Mouse (Mus musculus) kidney, postnatal 36 days (tissue): Measurements from ENCODE around the gene Ptprg.
A peak's percentile ranks its signal among the peaks of the same experiment; 100 is the strongest.

Source experiments
- DNase-seq, 2 experiments: peaks; one replicate each; pipeline ENCODE4 v3.0.0; 2021 to 2022; ENCODE audit warnings: mixed read lengths in 2 of 2

Gene Ptprg

DNA sequence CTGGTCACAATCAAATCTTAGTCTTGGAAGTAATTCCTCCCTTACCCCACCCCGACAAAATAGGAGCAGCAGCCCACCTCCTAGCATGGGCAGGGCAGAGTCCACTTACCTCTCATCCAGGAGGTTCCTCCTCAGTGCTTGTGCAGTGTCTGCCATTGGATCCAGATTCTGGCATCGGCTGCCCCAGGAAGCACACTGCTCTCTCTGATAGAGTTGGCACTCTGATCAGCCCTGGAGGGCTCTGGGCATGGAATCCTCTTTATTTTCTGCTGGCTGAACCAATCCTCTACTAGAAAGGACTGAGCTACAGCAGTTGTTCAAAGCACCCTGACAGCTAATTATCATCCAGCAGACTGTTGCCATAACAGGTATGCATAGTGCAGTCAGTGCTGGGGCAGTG, 272.2 kb downstream of the Ptprg start:
- DNase-seq = no peak

DNA sequence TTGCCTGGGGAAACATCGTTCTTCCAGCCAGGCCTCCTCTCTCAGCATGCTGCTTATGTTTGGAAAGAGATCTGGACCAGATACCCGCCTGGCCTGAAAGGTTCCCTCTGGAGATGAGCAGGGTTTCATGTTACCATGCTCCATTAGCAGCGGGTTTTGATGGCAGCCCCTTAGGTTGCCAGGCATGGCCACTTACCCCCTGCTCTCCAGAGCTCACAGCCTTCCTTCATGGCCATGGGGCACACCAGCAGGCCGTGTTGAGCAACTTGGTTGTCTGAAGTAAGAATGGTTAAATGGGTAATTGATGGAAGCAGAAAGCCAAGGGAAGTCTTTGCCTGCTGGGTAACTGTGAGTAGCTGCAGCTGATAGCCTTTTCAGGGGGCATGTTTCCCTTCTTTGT, 274.8 kb downstream of the Ptprg start:
- no peak for DNase-seq

DNA sequence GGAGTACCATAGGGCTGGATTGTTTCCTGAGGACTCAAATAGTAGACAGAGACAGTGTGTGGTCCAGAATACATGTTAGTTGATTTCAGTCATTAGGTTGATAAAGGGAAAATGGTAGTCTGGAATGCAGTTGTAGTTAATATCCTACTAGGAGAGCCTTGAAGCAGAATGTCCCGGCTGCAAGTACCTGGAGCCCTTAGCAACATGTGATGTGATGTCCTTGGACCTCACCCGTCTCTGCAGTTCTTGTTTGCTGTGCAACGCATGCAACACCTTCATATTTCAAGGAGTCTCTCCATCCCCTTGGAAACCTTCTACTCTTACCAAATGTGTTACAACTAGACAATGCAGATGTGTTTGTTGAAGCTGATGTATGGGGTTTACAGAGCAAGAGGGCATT, 280.3 kb downstream of the Ptprg start:
- peak; percentile 34 to 44 for DNase-seq

DNA sequence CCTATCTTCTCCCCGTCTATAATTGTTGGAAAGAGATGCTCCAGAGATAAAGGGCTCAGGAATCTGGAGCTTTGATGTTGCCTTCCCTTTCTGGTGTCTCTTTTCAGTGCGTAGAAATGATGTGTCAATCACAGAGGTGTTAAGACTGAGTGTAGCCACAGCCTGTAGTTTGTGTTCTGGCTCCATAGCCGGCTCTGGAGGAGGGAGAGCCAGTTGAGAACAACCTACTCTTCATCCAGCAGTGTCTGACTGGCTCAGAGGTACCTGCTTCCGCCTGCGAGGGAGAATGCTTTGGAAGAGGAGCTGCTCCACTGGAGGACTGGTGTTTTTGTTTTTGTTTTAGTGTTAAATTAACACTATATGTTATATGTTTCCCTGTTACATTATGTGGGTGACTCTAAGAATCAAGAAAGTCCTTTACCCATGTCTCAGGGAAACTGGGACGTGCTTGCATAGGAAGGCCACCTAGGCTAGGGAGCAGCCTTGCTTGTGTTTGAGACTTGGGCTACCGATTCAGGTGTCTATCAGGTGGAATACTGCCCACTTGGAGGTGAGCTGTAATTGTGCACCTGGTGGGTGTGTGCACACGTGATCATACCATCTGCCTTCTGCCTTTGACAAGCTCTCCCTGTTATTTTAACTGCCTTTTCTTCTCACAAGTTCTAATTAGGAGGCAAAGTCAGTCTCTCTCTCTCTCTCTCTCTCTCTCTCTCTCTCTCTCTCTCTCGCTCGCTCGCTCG, 282.5 kb downstream of the Ptprg start:
- no peak for DNase-seq

DNA sequence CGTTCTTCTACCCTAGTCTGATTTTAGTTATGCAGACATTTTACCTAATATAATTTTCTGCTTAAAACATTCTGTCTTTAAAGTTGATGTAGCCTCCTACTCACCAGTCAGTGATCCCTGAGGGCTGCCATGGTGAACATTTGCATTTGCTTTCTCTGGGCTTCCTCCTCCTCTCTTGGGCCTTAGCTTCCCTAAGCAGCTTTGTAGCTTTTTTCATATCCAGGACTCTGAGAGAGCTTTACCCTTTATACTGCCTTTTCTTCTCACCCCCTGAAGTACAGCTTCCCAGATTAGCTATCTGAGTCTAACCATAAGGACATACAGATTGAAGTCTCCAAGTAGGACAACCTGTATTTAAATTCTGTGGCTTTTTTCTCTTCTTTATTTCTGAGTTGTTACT, 284.4 kb downstream of the Ptprg start:
- DNase-seq = no peak

DNA sequence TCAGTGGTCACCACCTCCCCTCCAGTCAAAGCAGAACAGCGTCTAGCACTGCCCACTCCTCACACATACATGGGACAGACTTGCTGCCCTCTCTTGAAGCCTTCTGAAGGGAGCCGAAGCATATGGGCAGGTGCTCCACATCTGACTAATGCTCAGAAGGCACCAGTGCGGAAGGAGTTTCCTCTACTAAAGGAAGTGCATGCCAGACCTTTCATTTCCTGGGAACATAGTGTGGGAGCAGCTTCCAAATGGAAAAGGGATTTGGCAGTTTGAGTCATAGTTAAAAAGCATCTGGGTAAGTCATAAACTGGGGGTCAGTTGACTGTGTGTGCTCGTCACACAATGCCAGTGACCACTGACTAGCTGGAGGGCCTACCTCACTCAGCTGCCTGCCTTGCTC, 288.3 kb downstream of the Ptprg start:
- DNase-seq = peak in 1 of 2 experiments; percentile 23

DNA sequence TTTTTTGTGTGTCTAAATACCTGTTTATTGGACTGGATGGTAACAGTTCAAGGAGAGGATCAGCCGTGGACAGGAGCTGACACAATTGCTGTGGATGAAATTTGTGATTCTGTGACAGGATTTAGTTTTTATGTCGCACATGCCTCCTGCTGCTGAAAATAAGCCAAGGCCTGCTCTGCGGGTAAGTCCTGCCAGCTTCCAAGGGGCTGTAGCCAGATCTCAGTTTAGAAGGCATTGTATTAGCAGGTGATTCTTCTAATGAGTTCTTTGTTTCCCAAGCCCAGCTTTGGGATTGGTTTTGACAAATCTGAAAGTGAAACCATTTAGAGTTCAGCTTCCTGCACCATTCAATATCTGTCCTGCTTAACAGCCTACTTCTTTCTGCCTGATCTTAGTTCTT, 299.6 kb downstream of the Ptprg start:
- DNase-seq = peak; percentile 14 to 15

DNA sequence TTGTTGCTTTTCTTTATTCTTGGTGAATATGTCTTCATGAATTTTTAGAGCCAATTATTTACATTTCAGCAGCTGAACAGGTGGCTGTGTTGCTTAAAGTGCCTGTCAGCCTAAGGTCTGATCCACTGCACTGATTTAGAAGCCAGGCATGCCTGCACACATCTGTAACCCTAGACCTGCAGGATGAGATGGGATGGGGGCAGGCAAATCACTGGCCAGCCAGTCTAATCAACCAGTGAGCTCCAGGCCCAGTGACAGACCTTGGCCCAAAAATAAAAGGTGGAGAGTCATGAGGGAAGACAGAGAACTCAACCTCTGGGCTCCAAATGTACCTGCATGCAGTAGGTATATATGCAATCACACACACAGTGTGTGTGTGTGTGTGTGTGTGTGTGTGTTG, 302.2 kb downstream of the Ptprg start:
- DNase-seq = no peak

DNA sequence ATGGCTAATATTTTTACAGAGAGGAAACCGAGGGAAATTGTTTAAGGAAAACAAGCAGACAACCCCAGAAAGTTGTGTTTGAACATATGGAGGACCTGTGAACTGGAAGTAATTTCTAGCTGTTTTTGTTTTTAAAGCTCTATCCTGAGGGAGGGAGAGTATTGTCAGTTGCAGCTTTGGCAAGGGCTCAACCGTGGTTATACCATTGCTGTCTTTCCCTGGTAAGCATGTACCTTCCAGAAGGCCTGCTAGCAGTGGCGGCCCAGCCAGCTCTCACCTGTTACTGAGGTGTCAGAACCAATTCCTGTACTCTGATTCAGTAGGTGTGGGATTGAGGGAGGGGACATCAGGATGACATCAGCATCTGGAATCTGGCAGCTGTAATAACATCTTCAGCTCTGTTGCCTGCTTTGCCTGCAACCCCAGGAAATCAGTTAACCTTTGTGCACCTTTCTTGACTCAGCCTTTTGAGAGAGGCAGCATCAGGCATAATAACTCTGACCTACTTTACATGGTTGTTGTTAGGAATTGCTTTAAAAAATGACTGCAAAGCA, 304.7 kb downstream of the Ptprg start:
- DNase-seq = no peak

DNA sequence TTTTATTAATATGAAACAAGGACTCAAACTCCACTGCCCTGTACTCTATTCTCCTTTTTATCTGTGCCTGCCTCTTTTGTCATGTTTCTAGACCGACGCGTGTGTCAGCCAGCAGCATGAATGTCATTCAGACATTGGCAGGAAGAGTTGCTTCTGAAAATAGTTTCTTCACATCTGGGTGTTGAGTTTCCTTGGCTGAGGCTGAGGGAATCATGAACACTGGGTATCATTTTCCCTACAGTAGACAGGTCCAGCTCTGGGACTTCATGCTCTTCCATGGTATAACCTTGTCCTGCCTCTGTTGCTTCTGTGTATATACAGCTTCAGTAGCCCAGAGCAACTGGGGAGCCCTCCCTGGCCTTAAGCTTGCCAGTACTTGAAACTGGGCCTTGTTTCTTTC, 310.0 kb downstream of the Ptprg start:
- no peak for DNase-seq

DNA sequence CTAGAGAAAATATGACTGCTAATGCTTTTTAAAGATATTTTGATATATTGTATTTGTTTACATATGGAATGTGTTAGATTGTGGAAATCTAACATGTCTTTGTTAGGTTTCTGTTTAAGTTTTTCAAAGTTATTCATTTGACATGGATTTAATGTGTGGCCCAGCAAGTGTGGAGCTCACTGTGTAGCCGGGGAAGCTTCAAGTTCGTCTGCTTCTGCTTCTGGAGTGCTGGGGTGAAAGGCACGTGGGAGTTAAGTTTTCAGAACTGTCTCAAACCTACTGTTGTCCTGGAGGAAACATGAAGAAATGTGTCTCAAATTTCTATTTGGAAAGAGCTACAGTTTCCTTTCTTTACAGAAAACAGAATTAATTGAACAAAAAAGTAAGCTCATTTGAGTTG, 311.5 kb downstream of the Ptprg start:
- no peak for DNase-seq

DNA sequence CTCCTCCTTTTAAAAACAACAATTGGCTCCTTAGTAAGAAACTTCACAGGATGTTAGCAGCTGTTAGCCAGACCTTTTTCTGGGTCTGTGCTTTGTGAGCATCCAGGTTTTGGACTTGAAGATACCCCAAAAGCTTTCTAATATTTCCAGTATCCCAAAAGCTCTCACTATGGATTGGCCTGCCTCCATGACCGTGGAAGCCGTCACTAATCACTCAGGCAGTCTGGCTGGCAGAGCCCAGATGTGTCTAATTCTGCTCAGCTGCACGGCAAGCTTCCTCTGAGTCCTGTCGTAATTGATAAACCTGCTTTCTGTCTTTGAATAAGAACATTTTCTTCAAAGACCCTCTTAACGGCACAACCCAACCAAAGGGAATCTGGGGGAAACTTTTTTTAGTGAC, 312.0 kb downstream of the Ptprg start:
- no peak for DNase-seq

DNA sequence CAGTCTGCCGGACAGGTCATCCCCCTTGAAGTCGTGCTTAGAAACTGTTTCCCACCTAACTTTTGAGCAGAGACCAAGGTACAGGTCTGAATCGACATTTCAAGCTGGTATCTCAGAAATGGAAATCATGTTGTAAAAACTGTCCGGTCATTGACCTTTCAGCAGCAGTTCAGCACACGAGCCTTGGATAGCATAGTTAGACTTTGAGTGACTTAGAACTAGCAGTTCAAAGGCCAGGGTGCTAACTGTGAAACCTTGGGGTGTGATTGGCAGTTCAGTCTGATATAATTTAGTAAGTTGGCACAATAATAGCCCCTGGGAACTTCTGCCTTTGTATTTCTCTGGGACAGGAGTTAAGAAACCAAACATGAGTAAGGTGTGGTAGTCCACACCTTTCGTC, 312.5 kb downstream of the Ptprg start:
- DNase-seq = peak; percentile 24 to 32

DNA sequence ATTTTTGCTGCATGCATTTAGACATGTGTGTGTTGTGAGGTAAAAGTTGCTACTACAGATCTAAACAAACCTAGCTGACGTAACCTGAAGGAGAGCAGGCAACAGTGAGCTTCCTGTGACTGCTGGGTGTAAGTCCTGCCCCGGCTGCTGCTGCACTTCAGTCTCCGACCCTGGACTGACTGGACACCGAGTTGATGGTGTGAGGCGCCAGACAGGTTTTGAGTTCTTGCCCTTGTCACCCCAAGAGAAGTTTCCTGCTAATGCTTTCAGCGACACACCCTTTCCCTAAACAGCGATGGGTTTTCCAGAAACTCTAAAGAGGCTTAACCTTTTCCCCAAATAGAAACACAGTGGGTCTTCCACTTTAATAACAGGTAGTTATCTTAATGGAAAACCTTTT, 313.1 kb downstream of the Ptprg start:
- peak; percentile 47 to 74 for DNase-seq

DNA sequence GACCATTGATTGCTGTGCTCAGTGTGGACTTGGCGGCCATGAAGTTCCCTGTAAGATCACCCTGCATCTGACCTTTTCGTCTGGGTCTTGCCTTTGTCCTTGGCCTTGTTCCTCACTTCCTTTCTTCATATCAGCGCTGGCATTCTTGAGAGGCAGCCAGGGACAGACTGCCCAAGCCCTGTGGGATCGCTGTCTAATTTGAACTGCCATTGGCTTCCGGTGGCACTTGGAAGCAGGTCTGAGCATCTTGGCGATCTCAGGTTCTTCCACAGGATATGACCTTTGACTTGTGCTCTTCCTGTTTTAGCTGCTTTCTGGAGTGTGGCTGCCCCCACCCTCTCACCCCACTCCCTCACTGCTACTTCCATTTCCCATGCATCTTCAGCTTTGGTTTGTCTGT, 315.3 kb downstream of the Ptprg start:
- peak; percentile 60 to 85 for DNase-seq

DNA sequence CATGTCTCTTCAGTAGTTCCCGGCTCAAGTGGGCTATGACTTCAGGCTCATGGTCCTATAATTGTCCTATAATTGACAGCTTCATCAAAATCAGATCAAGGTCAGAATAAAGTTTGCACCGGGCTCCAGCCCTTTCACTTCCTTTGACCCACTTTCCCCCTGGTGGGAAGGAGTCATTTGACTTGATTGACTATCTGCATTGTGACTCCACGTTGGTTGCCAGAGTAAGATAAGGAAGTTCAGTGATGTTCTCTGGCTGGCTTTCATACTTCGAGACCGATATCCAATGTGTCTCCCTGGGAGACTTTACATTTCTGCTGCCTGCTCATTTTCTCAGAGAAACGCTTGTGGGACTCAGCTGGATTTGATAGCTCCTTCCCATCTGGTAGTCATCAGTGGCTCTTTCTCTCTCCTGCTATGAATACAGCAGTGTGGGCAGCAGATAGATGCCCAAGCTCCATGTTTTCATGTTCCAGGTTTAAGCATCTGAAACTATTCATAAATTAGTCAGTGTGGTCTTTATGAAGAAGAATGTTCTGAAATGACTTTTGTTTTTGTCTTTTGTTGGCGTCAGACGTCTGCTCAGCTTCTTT, 318.5 kb downstream of the Ptprg start:
- DNase-seq = no peak

DNA sequence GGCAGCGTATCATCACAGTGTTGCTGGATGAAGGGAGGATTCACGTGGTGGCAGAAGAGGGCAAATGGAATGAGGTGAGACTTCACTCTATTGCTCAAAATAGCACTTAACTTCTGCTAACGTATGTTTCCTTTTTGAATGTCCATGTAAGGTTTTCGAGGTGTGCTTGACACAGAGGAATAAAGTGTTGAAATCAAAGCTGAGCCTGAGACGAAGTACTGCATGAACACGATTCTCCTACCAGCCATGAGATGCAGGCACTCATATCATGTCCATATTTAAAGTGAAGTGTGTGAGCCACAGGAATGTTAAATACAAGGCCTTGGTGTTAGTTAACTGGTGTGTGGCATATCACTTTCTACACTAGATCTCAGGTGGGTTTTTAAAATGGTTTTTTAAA, 320.9 kb downstream of the Ptprg start:
- DNase-seq = no peak

DNA sequence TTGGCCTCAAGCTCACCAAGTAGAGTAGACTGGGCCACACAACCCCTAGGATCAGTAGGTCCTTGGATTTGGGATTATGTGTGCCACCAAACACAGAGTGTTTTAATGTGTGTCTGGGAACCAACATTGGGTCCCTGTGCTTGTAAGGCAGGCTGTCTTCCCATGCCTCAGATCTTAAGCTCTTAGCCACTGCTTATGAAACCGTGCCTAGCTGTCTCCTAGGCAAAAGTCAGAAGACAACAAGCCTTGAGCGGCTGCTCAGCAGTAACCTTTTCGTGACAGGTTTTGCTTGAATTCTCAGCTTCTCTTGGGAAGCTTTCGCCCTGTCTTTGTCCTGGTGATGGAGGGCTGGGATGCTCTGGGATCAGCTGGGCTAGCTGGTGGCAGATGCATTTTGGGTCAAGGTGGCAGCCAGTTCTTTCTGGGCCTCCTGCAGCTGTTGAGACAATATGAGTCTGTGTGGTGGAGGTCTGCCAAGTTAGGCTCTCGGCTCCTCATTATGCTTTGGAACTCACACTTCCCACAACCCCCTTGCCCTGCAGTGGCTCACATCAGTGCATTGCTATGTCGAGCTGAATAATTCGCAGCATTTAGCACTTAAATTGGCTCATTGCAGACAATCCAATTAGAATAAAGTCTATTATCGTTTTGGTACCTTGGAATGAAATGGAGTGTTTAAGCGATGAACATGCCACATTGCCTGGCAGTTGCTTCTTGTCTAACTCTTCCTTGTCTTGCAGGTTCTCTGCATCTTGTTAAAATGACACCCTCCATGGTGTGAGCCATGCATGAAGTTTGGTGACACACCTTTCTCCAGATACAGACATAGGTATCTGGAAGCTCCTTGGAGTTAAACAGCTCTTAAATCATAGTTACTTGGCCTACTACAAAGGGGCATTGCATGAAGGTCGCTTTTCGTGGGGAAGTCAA, 321.9 kb downstream of the Ptprg start:
- peak in 1 of 2 experiments; percentile 16 for DNase-seq

DNA sequence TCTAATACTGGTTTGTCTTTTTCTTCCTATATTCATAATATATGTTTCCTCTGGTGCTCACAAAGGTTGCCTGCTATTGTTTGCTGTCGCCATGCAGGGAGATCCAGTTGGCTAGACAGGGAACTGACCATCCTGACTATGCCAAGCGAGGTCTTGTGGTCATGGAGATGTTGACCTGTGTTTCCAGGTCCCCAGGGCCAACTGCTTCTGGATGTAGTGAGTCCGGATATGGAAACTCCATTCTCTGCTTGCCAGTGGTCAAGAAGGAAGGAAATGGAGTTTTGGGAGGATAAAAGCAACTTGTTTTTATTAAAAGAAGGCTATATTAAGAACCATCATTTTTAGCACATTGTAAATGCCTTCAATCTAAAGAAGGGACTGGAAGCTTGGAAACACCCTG, 327.8 kb downstream of the Ptprg start:
- DNase-seq = peak; percentile 53 to 71

DNA sequence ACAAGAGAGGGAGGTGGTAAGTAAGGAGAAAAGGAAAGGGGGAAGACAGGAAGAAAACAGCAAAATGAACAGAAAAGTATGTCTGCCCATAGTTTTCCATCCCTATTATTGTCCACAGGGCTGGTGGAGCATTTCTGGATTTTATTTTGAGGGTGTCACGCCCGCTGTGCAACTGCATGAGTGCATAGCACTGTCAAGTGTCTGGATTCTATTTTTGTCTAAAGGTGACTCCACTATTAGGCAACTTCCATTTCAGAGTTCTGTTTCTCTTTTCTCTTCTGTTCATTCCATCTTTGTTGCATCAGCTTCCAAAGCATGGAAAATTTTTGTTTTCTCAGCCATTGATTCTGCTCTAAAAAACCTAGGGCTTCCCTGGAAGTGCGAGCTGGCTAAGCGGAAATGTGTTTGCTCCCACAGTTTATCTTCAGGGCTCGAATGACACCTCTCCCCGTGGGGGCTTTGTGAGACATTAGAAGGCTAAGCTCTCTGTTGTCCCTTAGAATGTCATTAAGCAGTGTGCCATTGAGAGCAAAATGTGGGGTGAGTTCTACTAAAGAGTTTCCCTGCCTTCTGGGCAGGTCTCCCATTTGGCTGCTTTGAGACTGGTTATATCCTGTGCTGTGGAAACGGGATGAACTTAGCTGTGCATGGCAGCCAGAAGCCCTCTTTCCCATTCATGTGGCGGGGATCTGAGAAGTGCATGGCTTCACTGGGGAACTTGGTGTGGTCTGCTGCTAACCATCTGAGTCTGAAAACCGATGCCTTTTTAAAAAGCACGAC, 330.0 kb downstream of the Ptprg start:
- peak; percentile 50 to 52 for DNase-seq

DNA sequence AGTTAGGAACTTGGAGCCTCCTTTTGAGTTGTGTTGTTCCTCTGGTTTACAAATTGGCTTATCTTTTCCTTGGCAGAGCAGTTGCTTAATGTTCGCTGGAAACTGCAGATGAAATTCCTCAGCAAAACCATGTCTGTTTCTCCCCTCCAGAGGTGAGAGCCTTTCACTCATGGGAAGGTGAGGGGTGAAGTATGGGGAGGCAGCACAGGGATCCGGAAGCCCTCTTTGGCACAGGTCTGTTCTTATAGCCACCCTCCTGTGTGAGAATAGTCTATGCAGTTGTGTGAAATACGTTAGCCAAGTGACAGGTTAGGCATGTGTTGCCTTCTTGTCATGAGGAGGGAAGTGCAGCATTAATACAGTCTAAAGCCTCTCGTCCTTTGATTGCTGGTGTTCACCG, 330.7 kb downstream of the Ptprg start:
- no peak for DNase-seq

DNA sequence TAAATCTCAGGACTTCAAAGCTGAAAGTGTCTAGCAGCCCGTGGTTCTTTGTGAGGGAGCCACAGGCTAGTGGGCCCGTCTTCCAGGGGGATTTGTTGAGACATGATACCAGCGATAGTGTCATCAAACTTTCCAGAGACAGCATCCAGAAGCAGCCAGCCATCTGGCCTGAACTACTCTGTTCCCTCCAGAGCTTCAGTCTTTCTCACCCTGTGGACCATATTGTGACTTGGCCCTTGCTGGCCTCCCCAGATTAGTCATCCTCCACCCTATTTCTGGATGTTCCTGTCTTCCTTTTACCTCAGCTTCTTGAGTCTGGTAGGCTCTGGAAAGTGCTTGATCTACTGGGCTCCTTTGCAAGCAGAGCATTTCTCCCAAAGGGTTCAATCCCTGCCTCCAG, 333.1 kb downstream of the Ptprg start:
- no peak for DNase-seq

DNA sequence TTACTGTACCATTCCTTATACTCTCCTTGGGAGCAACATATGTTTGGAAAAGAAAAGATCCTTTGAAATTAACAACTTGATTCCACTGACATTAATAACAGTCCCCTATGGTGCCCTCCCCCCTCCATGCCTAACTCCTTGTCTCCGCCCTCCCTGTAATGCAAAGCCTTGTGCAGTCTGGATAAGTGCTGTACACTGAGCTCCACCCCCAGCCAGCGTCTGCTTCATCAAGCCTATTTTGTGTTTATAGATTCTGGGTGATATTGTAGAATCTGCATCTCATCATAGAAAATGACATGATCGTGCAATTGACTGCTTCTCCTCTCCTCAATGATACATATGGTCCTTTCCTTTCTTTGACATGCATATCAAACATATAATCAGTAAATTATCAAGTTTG, 337.6 kb downstream of the Ptprg start:
- no peak for DNase-seq
